ENCODE assay signal across 17 mouse cellular contexts in genomic region chr8:67199213-67199612, GRCm38 (mm10).
"Had no signal": no experiment of that assay in that cellular context is flagged by ENCODE, and none has a peak within 500 bp of the region (broad histone marks: within the 10 kb centered on the region; RNA-seq: fewer than 3 reads in every experiment).

No protein-coding gene starts in this region.

- H3K4me3 ChIP-seq: midbrain, embryonic 10.5 days; myocyte; neural tube, embryonic 13.5 days; neural tube, embryonic 15.5 days had no signal

- DNase-seq: lung, adult 18-20 months; lung, embryonic 14.5 days; lung, postnatal 10 days; lung, postnatal 4 days; midbrain, embryonic 14.5 days; retina, postnatal 1 day; right cerebral cortex, adult 18-20 months; right cerebral cortex, postnatal 25 days; right cerebral cortex, postnatal 4 days; spleen, adult 18-20 months; thymus, adult 2 months; thymus, postnatal 25 days; thymus, postnatal 4 days had no signal

- H3K27ac ChIP-seq: midbrain, embryonic 10.5 days; neural tube, embryonic 13.5 days; neural tube, embryonic 15.5 days had no signal
